Mouse (Mus musculus): ENCODE data around the gene 4933434E20Rik. TPM values are rescaled to one million over a fixed set of nuclear protein-coding genes. Genes with fewer than 3 reads are reported as not detected.
A peak's percentile ranks its signal among the peaks of the same experiment; 100 is the strongest.

4933434E20Rik gene
- total RNA-seq, 1 experiment, result 69.2 TPM

DNA sequence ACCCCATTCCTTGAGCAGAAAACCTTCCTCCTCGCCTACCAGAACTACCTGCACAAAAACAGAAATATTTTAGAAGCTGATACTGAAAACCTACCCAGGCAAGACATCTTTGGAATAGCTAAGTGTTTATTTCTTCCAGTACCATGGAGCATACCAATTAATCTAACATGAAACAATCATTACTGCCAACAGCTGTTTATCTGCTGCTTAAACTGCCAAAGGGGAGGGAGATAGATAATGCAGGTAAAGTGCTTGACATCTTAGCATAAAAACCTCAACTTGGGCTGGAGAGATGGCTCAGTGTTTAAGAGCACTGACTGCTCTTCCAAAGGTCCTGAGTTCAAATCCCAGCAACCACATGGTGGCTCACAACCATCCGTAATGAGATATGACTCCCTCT lies 16.8 kb upstream of the 4933434E20Rik start:
- in situ Hi-C loops (cut with MboI; ENCODE audit: low sequenced_read_pairs in 2 of 2, unreplicated experiment in 2 of 2), result loop anchor here in 1 of 2 experiments (25.0 kb wide), 2 partner anchors 1347 to 1722 kb away; partner anchors contain the start of gene Khdc4
- H3K4me3 ChIP-seq (ENCODE audit: insufficient read depth in 1 of 2, low read depth in 1 of 2, low read length in 2 of 2, poor library complexity in 1 of 2, severe bottlenecking in 1 of 2), result no peak overlapping the region
- H3K27ac ChIP-seq (ENCODE audit: insufficient read depth, low read depth, low read length, poor library complexity, severe bottlenecking), result no peak overlapping the region
- no peaks in the 10 kb centered on the region for H3K9me3 ChIP-seq (ENCODE audit: control insufficient read depth, insufficient read depth, low read depth, low read length)
- H3K36me3 ChIP-seq (ENCODE audit: control insufficient read depth, insufficient read depth, low read length, poor library complexity, severe bottlenecking), result peaks cover 14% of the 10 kb centered on the region
- no peaks in the 10 kb centered on the region for H3K4me1 ChIP-seq (ENCODE audit: control insufficient read depth in 2 of 2, insufficient read depth in 2 of 2, low read length in 2 of 2, poor library complexity in 1 of 2)
- DNase-seq (ENCODE audit: low read depth, low spot score), result no peak
- TF ChIP-seq ZC3H11A (IDR thresholded peaks at IDR 0.05; ENCODE audit: borderline replicate concordance, low read depth, low read length), result no peak
- no peak for TF ChIP-seq HCFC1 (IDR thresholded peaks at IDR 0.05; ENCODE audit: borderline replicate concordance, insufficient read depth, low read length)
- no peak for TF ChIP-seq ZNF384 (IDR thresholded peaks at IDR 0.05; ENCODE audit: low read depth, low read length)
- TF ChIP-seq CHD2 (IDR thresholded peaks at IDR 0.05; ENCODE audit: low read depth, low read length), result no peak
- no peak for TF ChIP-seq MAFK (IDR thresholded peaks at IDR 0.05; ENCODE audit: insufficient read depth, low read depth, low read length)
- no peak overlapping the region for H3K9ac ChIP-seq (ENCODE audit: insufficient read depth, low read depth, low read length, poor library complexity, severe bottlenecking)

DNA sequence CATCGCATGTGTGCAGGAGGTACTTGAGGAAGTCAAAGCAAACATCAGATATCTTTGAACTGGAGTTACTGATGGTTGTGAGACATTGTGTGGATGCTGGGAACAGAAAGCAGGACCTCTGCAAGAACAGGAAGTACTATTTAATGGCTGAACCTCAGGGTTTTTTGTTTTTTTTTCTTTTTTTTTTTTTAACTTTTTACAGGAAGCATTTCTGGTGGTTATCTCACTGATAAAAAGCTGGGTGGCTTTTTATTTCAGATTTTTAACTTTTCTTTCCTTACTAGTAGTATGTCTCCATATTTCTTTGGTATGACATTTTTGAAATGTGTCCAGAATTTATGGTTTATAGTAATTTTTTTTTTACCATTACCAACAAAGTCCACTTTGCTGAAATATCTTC lies 15.2 kb upstream of the 4933434E20Rik start:
- Histone ChIP-seq H3K4me3 (ENCODE audit: insufficient read depth in 1 of 2, low read depth in 1 of 2, low read length in 2 of 2, poor library complexity in 1 of 2, severe bottlenecking in 1 of 2) (no peak overlapping the region), H3K9me3 (ENCODE audit: control insufficient read depth, insufficient read depth, low read depth, low read length) (no peaks in the 10 kb centered on the region), H3K36me3 (ENCODE audit: control insufficient read depth, insufficient read depth, low read length, poor library complexity, severe bottlenecking) (peaks cover 11% of the 10 kb centered on the region), H3K27ac (ENCODE audit: insufficient read depth, low read depth, low read length, poor library complexity, severe bottlenecking) (no peak overlapping the region), H3K4me1 (ENCODE audit: control insufficient read depth in 2 of 2, insufficient read depth in 2 of 2, low read length in 2 of 2, poor library complexity in 1 of 2) (no peaks in the 10 kb centered on the region), H3K9ac (ENCODE audit: insufficient read depth, low read depth, low read length, poor library complexity, severe bottlenecking) (no peak overlapping the region)
- no peak for TF ChIP-seq HCFC1 (IDR thresholded peaks at IDR 0.05; ENCODE audit: borderline replicate concordance, insufficient read depth, low read length)
- TF ChIP-seq MAFK (IDR thresholded peaks at IDR 0.05; ENCODE audit: insufficient read depth, low read depth, low read length), result no peak
- no peak for TF ChIP-seq ZNF384 (IDR thresholded peaks at IDR 0.05; ENCODE audit: low read depth, low read length)
- no peak for TF ChIP-seq CHD2 (IDR thresholded peaks at IDR 0.05; ENCODE audit: low read depth, low read length)
- no peak for TF ChIP-seq ZC3H11A (IDR thresholded peaks at IDR 0.05; ENCODE audit: borderline replicate concordance, low read depth, low read length)
- DNase-seq (ENCODE audit: low read depth, low spot score), result no peak
- in situ Hi-C loops (cut with MboI; ENCODE audit: low sequenced_read_pairs in 2 of 2, unreplicated experiment in 2 of 2), result loop anchor here in 1 of 2 experiments (25.0 kb wide), 2 partner anchors 1349 to 1724 kb away; partner anchors contain the start of gene Khdc4

DNA sequence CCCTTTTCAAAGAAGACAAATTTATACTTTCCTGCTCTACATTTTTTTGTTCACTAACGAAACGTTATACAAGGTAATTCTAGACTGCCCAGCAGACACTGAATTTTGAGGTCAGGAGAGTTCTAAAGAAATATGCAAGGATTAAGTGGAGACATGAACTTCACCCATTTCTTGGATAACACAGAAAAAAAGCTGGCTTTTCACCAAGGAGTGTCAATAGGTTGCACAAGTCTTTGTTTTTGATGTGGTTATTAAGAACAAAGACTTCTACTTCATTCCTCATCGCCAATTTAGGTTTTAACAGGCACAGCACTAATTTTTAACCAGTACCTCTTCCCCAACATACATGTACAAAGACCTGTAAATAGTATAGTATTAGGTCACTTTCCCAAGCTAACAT lies 1.7 kb upstream of the 4933434E20Rik start:
- no peak overlapping the region for H3K9ac ChIP-seq (ENCODE audit: insufficient read depth, low read depth, low read length, poor library complexity, severe bottlenecking)
- H3K9me3 ChIP-seq (ENCODE audit: control insufficient read depth, insufficient read depth, low read depth, low read length), result no peaks in the 10 kb centered on the region
- no peaks in the 10 kb centered on the region for H3K4me1 ChIP-seq (ENCODE audit: control insufficient read depth in 2 of 2, insufficient read depth in 2 of 2, low read length in 2 of 2, poor library complexity in 1 of 2)
- H3K36me3 ChIP-seq (ENCODE audit: control insufficient read depth, insufficient read depth, low read length, poor library complexity, severe bottlenecking), result peaks cover 2% of the 10 kb centered on the region
- DNase-seq (ENCODE audit: low read depth, low spot score), result no peak
- no peak overlapping the region for H3K4me3 ChIP-seq (ENCODE audit: insufficient read depth in 1 of 2, low read depth in 1 of 2, low read length in 2 of 2, poor library complexity in 1 of 2, severe bottlenecking in 1 of 2)
- TF ChIP-seq ZC3H11A (IDR thresholded peaks at IDR 0.05; ENCODE audit: borderline replicate concordance, low read depth, low read length) (no peak), HCFC1 (IDR thresholded peaks at IDR 0.05; ENCODE audit: borderline replicate concordance, insufficient read depth, low read length) (no peak), CHD2 (IDR thresholded peaks at IDR 0.05; ENCODE audit: low read depth, low read length) (no peak), MAFK (IDR thresholded peaks at IDR 0.05; ENCODE audit: insufficient read depth, low read depth, low read length) (no peak), ZNF384 (IDR thresholded peaks at IDR 0.05; ENCODE audit: low read depth, low read length) (no peak)
- in situ Hi-C loops (cut with MboI; ENCODE audit: low sequenced_read_pairs in 2 of 2, unreplicated experiment in 2 of 2), result loop anchor here in 1 of 2 experiments (25.0 kb wide), 2 partner anchors 1362 to 1737 kb away; partner anchors contain the start of gene Khdc4
- no peak overlapping the region for H3K27ac ChIP-seq (ENCODE audit: insufficient read depth, low read depth, low read length, poor library complexity, severe bottlenecking)

DNA sequence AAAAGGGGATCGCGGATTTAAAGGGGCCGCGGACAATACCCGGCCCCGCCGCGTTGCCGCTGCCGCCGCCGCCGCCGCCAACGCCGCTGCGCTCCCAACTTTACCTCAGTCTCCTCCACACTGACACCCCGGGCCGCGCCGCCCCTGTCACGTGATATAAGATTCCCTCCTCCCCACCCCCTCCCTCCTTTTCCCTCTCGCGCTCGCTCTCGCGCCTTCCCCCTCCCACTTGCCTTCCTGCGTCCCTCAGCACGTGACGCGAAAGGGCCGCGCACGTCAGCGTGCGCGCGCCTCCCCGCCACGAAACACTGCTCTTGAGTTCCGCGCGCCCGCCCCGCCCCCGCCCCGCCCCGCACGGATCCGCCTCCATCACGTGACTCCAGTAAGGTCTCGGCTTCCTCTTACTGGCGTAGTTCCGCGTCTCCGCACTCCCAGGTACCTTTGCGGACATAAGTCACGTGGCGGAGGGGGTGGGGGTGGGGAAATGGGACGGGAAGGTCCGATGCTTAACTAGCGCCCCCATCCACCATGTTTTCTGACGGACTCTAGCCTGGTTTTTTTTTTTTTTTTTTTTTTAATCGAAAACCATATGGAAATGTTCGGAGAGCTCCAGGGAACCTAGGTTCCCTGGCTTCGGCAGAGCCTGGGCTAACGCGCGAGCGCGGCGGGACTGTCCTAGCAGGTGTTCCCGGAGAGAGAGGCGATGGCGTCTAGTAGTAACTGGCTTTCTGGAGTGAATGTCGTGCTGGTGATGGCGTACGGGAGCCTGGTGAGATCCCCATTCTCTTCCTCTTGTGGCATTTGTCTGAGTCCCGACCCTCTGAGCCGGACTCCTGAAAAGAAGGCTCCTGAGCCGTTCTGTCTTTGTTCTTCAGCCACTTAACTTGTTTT lies 1.2 kb downstream of the 4933434E20Rik start, which contains the start of gene Ubap2l:
Gene Ubap2l (minus strand): TSS at position 278 of the 891 bp plus-strand sequence.
- in situ Hi-C loops (cut with MboI; ENCODE audit: low sequenced_read_pairs in 2 of 2, unreplicated experiment in 2 of 2), result no loop called here
- H3K9ac ChIP-seq (ENCODE audit: insufficient read depth, low read depth, low read length, poor library complexity, severe bottlenecking), result peak within 1 kb of the TSS; percentile 100

More for the DNA sequence above, 1.2 kb downstream of the 4933434E20Rik start, which contains the start of gene Ubap2l:
- peak within 1 kb of the TSS; percentile 97 to 100 for H3K4me3 ChIP-seq (ENCODE audit: insufficient read depth in 1 of 2, low read depth in 1 of 2, low read length in 2 of 2, poor library complexity in 1 of 2, severe bottlenecking in 1 of 2)
- H3K9me3 ChIP-seq (ENCODE audit: control insufficient read depth, insufficient read depth, low read depth, low read length), result no peaks in the 10 kb centered on the region
- peak; percentile 97 for DNase-seq (ENCODE audit: low read depth, low spot score)
- H3K27ac ChIP-seq (ENCODE audit: insufficient read depth, low read depth, low read length, poor library complexity, severe bottlenecking), result peak within 1 kb of the TSS; percentile 97
- TF ChIP-seq MAFK (IDR thresholded peaks at IDR 0.05; ENCODE audit: insufficient read depth, low read depth, low read length), result no peak
- TF ChIP-seq ZC3H11A (IDR thresholded peaks at IDR 0.05; ENCODE audit: borderline replicate concordance, low read depth, low read length), result no peak
- no peak for TF ChIP-seq CHD2 (IDR thresholded peaks at IDR 0.05; ENCODE audit: low read depth, low read length)
- peak; percentile 97 for TF ChIP-seq ZNF384 (IDR thresholded peaks at IDR 0.05; ENCODE audit: low read depth, low read length)
- peak; percentile 62; the same call in 1 of the 2 replicates for TF ChIP-seq HCFC1 (IDR thresholded peaks at IDR 0.05; ENCODE audit: borderline replicate concordance, insufficient read depth, low read length)
- H3K4me1 ChIP-seq (ENCODE audit: control insufficient read depth in 2 of 2, insufficient read depth in 2 of 2, low read length in 2 of 2, poor library complexity in 1 of 2), result no peaks in the 10 kb centered on the region
- peaks cover 10% of the 10 kb centered on the region for H3K36me3 ChIP-seq (ENCODE audit: control insufficient read depth, insufficient read depth, low read length, poor library complexity, severe bottlenecking)

All from ES-E14 (cell line).